Mouse (Mus musculus) adipocyte (in vitro differentiated cells): ENCODE results near the gene Cwc22.

ENCODE experiments used
- DNase-seq: peaks from one replicate; pipeline ENCODE4 v3.0.0-alpha.2; 2016; ENCODE audit warnings: low spot score

The Cwc22 gene

DNA sequence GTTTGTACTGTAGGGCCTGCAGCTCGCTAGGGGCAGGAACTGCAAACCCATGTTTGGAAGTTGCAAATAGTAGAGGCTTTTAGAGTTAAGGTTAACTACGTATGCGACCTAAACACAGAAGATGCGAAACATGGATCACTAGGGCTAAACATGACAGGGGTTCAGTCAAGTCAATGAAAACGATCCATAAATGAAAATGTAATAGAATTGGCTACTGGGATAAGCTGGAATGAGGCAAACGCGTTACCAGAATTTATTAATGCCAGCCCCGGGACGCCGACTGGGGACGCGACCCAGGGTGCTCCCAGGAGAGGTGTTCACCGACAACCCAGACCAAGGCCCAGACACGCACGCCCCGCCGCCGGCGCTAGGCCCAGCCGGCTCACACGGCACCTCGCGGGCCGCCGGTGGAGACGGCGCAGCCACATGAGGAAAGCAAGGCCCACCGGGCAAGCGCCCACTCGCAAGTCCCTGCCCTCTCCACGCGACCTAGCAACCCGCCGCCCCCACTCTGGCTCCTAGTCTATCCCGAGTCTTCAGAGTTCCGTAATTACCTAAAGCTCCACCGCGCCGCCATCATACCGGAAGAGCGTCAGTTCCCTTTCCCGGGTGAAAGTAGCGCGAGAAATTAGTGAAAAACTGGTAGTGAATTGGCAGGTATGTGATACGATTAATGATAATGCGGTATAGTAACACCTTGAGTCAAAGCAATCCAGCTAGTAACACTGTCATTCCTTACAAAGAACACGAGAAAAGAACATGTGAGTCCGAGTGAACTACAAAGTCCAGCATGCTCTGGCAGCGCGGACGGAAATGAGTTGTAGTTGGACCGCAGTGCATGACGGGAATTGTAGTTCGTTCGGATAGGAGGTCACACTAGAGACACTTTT, at the start of gene Cwc22:
Cwc22 (minus strand) TSS at position 780 of the 890 bp plus-strand sequence.
- peak; percentile 100 for DNase-seq

DNA sequence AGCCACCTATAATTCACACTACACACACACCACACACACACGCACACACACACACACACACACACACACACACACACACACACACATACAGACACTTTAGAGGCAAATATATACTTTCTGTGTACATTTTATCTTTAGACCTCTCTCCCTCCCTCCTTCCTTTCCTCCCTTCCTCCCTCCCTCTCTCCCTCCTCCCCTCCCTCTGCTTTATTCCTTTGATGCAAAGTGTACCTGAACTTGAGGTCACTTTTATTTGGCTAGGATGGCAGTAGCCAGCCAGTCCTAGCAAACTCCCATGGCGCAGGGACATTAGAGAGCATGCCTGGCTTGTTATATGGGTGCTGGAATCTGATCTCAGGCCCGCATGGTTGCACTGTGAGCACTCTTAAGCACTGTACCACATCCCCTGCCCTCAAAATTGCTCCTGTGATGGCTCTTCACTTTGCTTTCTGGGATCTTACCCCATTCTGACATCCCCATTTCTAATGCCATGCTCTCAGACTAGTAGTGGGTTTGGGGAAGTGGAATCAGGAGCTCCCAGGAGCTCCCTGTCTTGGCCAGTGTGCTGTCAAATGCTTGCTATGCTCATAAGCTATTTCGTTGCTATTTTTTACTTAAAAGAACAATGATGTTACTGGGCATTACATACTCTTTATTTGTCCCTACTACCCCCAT, 47.7 kb upstream of the Cwc22 start:
- peak; percentile 96 for DNase-seq

GRCm38 (mm10) chr2:77992951-77993604, 46.9 kb upstream of the Cwc22 start:
- DNase-seq: peak; percentile 100

- DNase-seq: peak; percentile 91
Observed at GRCm38 (mm10) chr2:77990820-77991219, 44.6 kb upstream of the Cwc22 start.

GRCm38 (mm10) chr2:77990121-77990520, 43.9 kb upstream of the Cwc22 start:
- peak; percentile 78 for DNase-seq

DNA sequence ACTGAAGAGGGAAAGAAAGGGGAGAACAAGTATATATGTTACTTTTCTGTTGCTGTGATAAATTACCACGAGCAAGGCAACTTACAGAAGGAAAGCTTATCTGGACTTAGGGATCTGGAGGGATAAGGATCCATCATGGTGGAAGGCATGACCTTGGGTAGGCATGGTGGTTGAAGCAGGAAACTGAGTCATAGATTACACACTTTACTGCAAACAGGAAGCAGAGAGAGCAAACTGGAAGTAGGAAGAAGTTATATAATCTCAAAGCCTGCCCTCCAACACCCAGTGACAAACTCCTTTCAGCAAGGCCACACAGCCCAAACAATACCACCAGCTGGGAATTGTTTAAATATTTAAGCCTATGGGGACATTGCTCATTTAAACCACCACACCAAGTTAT, 43.2 kb upstream of the Cwc22 start:
- no peak for DNase-seq

GRCm38 (mm10) chr2:77985991-77986730, 40.0 kb upstream of the Cwc22 start:
- no peak for DNase-seq

- no peak for DNase-seq
Observed at GRCm38 (mm10) chr2:77984209-77984608, 38.0 kb upstream of the Cwc22 start.

DNA sequence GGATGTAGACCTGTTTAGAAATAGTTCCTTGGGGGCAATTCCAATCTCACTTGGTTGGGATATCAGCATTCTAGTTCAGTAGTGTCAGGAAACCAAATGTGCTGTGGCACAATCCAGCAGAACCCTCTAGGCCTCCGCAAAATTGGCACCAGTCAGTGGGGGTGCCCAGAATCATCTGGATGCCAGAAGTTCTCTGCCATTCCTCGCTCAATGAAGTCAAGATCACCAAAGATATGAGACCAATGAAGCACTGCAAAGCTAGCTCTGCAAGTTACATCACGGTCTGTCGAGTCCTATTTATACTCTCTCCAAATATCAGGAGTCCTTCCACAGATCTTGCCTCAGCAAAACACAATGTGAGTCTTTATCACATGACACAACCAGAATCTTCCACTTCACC, 35.7 kb upstream of the Cwc22 start:
- peak; percentile 77 for DNase-seq

DNA sequence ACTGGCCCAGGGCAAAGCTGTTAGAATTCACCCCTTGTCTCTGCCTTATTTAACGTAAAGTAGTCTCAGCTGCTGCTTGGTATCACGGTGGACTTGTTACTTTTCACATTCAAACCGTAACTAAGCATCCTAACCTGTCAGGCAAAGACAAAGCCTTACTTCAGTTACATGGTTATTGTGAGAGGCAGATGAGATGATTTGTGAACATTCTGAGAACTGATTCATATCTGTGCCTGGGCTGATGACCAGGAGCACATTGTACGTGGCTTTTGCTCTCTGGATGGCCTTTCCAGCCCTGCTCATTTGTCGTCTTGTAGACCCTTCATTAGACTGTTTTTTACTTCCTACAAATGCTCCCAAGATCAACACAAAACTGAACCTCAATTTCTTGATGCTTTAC, 34.5 kb upstream of the Cwc22 start:
- peak; percentile 80 for DNase-seq

DNA sequence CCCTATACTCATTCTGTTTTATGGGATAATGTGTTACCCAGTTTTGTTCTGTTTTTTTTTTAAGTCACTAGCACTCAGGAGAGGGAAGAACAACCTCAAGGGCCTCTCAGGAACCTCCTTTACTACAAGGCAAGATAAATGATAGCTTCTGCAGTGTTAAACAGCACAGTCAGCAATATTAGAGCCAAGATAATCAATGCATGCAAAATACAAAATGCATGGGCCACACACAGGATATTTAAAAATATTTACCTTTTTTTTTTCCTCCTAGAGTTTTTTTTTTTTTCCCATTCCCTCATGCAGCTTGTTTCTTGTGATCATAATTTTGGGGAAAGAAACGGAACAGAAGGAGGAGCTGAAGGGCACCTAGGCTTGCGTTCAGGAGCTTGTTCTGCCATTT, 33.3 kb upstream of the Cwc22 start:
- no peak for DNase-seq

- DNase-seq: peak; percentile 97
Observed at GRCm38 (mm10) chr2:77979081-77979480, 32.9 kb upstream of the Cwc22 start.

DNA sequence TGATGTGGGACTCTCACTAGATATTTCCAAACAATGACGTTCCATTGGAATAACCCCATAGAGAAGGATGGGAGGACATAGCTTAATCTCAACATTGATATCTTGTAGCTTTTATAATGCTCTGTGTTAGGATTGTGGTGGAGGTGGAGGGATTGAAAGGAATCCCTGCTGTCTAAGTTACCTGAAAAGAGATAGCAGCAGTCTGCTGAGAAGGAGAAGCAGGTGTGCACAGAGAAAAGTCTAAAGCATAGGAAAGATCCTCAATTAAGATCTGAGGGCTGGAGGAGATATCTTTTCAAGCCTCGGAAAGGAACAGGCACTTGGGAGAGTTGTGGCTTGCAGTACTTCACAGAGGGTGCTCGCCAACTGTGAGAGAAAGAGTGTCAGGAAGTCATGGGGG, 32.1 kb upstream of the Cwc22 start:
- DNase-seq: peak; percentile 80

- DNase-seq: peak; percentile 85
Observed at GRCm38 (mm10) chr2:77976321-77976920, 30.2 kb upstream of the Cwc22 start.

GRCm38 (mm10) chr2:77975606-77976005, 29.4 kb upstream of the Cwc22 start:
- DNase-seq: peak; percentile 100

- DNase-seq: peak; percentile 88
Observed at GRCm38 (mm10) chr2:77974986-77975385, 28.8 kb upstream of the Cwc22 start.

- peak; percentile 82 for DNase-seq
Observed at GRCm38 (mm10) chr2:77974366-77974765, 28.2 kb upstream of the Cwc22 start.

- peak; percentile 76 for DNase-seq
Observed at GRCm38 (mm10) chr2:77973296-77973695, 27.1 kb upstream of the Cwc22 start.

DNA sequence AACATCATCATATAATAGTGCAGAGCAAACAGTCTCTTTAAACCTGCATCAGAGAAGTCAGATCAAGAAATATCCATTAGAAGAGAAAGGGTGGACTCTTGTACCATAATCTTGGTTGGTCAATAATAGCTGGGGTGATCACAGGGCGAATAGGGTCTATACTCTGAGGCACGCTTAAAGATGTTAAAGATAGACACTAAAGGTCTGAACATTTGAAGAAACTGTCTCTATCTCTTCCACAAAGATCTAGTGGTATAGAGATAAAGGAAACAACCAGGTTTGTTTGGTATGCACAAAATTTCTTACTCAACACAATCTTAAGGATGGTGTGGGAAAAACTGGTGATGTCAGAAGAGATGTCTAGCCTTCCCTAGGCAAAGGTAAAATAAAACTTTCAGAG, 26.4 kb upstream of the Cwc22 start:
- peak; percentile 74 for DNase-seq

DNA sequence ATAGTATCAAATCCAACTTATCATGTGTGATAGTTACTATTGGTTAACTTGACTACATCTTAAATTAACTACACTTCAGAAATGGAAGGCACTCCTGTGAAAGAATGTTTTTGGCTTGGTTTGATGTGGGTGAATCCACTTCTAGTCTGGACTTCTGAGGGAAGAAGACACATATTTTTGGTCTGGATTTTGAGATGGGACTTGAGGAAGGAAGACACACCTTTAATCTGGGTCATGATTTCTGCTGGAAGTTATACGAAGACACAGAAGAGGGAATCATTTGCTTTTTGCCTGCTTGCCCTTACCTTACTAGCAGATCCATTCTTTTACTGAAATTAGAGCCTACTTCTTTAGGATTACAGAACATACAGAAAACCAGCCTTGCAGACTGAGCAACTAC, 25.7 kb upstream of the Cwc22 start:
- peak; percentile 79 for DNase-seq

GRCm38 (mm10) chr2:77971361-77971760, 25.2 kb upstream of the Cwc22 start:
- peak; percentile 87 for DNase-seq

- peak; percentile 73 for DNase-seq
Observed at GRCm38 (mm10) chr2:77970556-77970955, 24.4 kb upstream of the Cwc22 start.
